Mouse (Mus musculus): ENCODE data around the gene Terb2. TPM values are rescaled to one million over a fixed set of nuclear protein-coding genes. Genes with fewer than 3 reads are reported as not detected.
A peak's percentile ranks its signal among the peaks of the same experiment; 100 is the strongest.

Terb2 gene
- not detected for total RNA-seq (2021)

- no peak for DNase-seq (ENCODE audit: extremely low spot score in 1 of 2, low spot score in 1 of 2)
Observed at GRCm38 (mm10) chr2:122186106-122186505, at the start of gene Terb2, which contains the start of gene Patl2. Terb2 (plus strand) TSS chr2:122186272. Patl2 (minus strand) TSS chr2:122186189.

GRCm38 (mm10) chr2:122137839-122138465, 48.1 kb upstream of the Terb2 start:
- DNase-seq (ENCODE audit: extremely low spot score in 1 of 2, low spot score in 1 of 2) = no peak

GRCm38 (mm10) chr2:122140815-122141214, 45.3 kb upstream of the Terb2 start:
- DNase-seq (ENCODE audit: extremely low spot score in 1 of 2, low spot score in 1 of 2) = no peak

DNA sequence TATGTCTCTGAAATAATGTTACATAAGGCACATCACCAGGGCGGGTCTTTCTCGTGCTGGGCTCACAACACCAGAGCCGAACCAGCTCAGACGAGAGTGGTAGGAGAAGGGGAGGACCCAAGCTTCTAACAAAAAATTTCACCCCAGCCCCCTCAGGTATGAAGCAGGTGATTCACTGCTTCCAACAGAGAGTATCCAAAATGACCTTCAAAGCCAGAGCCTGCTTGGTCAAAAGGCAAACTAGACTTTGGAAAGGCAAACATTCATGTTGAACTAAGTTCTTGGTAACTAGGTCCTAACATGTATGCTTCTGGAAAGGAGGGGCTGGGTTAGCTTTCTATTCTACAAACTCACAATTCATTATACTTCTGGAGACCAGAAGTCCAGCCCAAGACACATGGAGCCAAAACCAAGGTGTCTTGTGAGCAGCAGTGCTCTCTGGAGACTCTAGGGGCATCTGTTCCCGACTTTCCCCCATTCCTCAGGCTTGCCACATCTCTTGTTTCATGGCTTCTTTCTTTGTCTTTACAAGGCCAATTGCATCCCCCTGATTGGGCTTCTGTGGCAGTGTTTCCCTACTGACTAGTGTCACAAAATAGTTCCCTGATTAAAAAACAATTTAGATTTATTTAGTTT, 44.6 kb upstream of the Terb2 start:
- DNase-seq (ENCODE audit: extremely low spot score in 1 of 2, low spot score in 1 of 2) = no peak

GRCm38 (mm10) chr2:122143111-122143510, 43.0 kb upstream of the Terb2 start:
- DNase-seq (ENCODE audit: extremely low spot score in 1 of 2, low spot score in 1 of 2) = no peak

- DNase-seq (ENCODE audit: extremely low spot score in 1 of 2, low spot score in 1 of 2) = no peak
Observed at GRCm38 (mm10) chr2:122145756-122146155, 40.3 kb upstream of the Terb2 start.

- DNase-seq (ENCODE audit: extremely low spot score in 1 of 2, low spot score in 1 of 2) = no peak
Observed at GRCm38 (mm10) chr2:122146687-122147086, 39.4 kb upstream of the Terb2 start.

DNA sequence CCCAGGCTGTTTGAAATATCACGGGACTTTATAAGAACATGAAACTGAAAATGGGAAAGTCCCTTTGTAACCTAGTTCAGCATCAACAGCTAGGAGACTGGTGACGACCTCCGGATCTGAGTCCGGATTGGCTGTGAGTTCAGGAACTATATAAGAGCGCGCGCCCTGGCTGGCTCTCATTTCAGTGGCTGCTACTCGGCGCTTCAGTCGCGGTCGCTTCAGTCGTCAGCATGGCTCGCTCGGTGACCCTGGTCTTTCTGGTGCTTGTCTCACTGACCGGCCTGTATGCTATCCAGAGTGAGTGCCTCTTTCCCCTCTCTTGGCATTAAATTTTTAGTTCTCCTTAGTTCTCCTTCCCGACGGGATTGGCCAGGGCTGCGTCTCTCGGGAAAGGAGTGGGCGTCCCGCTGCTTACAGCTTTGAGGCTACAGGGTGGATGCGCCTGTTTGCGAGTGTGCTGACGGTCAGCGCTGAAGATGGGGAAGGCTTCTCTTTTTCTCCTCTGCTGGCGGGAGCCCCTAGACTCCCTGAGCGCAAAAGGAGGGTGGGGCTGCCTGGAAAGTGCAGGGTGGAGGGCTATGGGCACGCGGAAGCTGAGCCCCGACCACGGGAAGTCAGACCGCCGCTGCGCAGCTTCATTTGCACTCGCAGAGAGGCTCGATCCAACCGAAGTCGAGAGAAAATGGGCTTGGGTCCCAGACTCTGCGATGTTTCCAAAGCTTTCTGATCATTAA, 38.4 kb upstream of the Terb2 start, which contains the start of gene B2m:
Gene B2m, plus strand, starts transcription at position 179 of the 734 bp plus-strand sequence.
- DNase-seq (ENCODE audit: extremely low spot score in 1 of 2, low spot score in 1 of 2) = peak; percentile 86 to 89

GRCm38 (mm10) chr2:122148242-122148917, 37.7 kb upstream of the Terb2 start:
- DNase-seq (ENCODE audit: extremely low spot score in 1 of 2, low spot score in 1 of 2) = no peak

DNA sequence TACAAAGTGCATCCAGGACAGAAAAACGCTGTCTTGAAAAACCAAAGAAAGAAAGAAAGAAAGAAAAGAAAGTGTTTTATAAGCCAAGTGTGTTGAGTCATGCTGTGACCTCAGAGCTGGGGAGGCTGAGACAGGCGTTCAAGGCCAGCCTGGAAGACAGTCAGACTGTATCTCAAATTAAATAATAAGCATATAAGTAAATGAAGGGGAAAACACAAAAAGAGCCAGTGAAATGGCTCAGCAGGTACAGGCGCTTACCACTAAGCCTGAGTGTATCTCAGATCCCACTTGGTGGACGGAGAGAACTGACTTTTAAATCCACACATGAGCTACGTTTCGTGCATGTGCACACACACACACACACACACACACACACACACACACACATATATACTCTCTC, 36.8 kb upstream of the Terb2 start:
- DNase-seq (ENCODE audit: extremely low spot score in 1 of 2, low spot score in 1 of 2) = no peak

DNA sequence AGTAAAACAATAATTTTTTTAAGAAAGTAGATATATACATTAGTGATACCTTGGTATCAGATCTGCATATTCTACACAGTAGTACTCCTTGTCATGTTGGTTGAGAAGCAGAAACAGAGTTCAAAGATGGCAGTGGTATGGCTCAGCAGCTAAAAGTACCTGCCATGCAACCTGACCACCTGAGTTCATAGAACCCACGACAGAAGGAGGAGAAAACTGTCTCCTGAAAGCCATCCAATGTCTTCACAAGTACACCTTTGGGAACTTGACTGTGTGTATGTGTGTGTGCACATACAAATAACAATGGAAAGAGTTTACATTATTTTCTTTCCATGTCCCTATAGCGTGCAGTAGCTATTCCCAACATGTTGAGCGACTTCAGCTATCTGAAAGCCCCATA, 36.4 kb upstream of the Terb2 start:
- no peak for DNase-seq (ENCODE audit: extremely low spot score in 1 of 2, low spot score in 1 of 2)

- no peak for DNase-seq (ENCODE audit: extremely low spot score in 1 of 2, low spot score in 1 of 2)
Observed at GRCm38 (mm10) chr2:122151221-122151620, 34.9 kb upstream of the Terb2 start.

GRCm38 (mm10) chr2:122152850-122153249, 33.2 kb upstream of the Terb2 start:
- no peak for DNase-seq (ENCODE audit: extremely low spot score in 1 of 2, low spot score in 1 of 2)

- DNase-seq (ENCODE audit: extremely low spot score in 1 of 2, low spot score in 1 of 2) = no peak
Observed at GRCm38 (mm10) chr2:122153681-122154365, 32.2 kb upstream of the Terb2 start.

- DNase-seq (ENCODE audit: extremely low spot score in 1 of 2, low spot score in 1 of 2) = no peak
Observed at GRCm38 (mm10) chr2:122154479-122154878, 31.6 kb upstream of the Terb2 start.

DNA sequence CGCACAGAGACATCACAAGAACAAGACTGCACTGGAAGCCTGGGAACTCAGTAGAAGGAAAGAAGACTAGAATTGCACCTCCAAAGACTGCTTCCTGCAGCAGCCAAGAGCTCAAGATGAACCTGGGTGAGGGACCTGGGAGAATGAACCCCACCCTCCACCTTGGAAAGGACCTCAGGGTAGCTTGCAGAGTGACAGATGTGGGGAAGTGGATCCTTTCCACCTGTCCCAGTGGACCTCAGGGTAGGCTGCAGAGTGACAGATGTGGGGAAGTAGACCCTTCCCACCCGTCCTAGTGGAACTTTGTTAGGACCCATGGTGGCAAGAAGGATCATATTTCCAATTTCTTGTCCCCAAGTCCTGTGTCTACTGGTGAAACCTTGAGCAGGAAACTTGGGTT, 30.8 kb upstream of the Terb2 start:
- no peak for DNase-seq (ENCODE audit: extremely low spot score in 1 of 2, low spot score in 1 of 2)

GRCm38 (mm10) chr2:122156051-122156700, 29.9 kb upstream of the Terb2 start:
- no peak for DNase-seq (ENCODE audit: extremely low spot score in 1 of 2, low spot score in 1 of 2)

- DNase-seq (ENCODE audit: extremely low spot score in 1 of 2, low spot score in 1 of 2) = no peak
Observed at GRCm38 (mm10) chr2:122157561-122157960, 28.5 kb upstream of the Terb2 start.

GRCm38 (mm10) chr2:122158362-122158802, 27.7 kb upstream of the Terb2 start:
- no peak for DNase-seq (ENCODE audit: extremely low spot score in 1 of 2, low spot score in 1 of 2)

DNA sequence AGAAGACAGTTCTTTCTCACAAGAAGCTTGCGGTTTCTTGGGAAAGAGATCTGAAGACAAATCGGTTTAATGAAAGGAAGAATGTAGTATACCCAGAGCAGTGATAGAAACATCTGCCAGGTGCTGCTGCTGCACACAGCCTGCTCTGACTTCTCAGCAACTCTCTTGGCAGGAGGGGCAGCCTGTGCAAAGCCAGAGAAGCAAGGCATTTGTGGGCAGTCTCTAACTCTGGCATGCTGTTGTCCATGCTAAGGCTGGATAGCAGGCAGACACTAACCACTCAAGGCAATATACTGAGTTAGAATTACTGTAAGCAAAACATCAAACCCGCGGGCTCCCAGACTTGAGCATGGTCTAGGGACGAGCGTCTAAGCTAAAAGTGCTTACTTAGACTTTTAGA, 26.4 kb upstream of the Terb2 start:
- DNase-seq (ENCODE audit: extremely low spot score in 1 of 2, low spot score in 1 of 2) = no peak

Data from layer of hippocampus, postnatal 25 days (tissue).